Mouse (Mus musculus): ENCODE data around the gene Prom2.

DNA sequence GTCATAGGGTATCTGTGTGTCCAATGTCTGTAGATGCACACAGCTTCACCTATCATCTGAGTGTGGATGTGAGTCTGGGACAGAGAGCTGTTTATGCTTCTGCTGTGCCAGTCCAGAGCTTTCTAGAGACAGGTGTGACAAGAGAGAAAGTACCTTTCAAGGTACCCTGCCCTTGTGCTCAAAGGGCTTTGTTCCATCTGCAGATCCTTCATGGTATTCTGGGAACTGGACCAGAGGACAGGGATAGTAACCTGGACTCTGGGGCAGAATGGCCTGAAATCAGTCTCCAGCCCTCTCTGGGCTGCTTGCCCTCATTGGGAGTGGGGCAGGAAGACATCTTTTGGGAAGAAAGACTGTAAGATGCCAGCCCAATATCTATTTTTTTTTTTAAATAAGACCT, 21.1 kb downstream of the Prom2 start:
- no peak for TF ChIP-seq USF1 (IDR thresholded peaks at IDR 0.05; ENCODE audit: low read depth, low read length)
- no peak for TF ChIP-seq GABPA (IDR thresholded peaks at IDR 0.05; ENCODE audit: low read depth, low read length)
- no peak for TF ChIP-seq MAX (IDR thresholded peaks at IDR 0.05; ENCODE audit: low read length)

Measured in MEL (cell line).